Mouse (Mus musculus) bone marrow macrophage, adult 2 months (primary cell): ENCODE measurements around the gene Cphx2.
"Not testable (repeated sequence)": the region's sequence is repeated elsewhere in the genome, so short reads cannot be mapped to it uniquely, and the experiment has no call there.

ENCODE experiments used
- CTCF ChIP-seq: IDR thresholded peaks from 2 replicates; pipeline ENCODE4 v1.5.1; 2012; ENCODE audit warnings: low read depth, mild to moderate bottlenecking, low read length, moderate library complexity
- POLR2A ChIP-seq: IDR thresholded peaks from 2 replicates; pipeline ENCODE4 v1.6.1; 2012; ENCODE audit warnings: mild to moderate bottlenecking, low read depth, low read length, borderline replicate concordance

GRCm38 (mm10) chr14:26042611-26043010, 38.7 kb upstream of the Cphx2 start, which contains the start of gene Gm9780:
- not testable (repeated sequence) for TF ChIP-seq CTCF, POLR2A
